Mouse (Mus musculus) cerebellum, postnatal 14 days (tissue): ENCODE measurements around the gene Rps10.
"Not testable (repeated sequence)": the region's sequence is repeated elsewhere in the genome, so short reads cannot be mapped to it uniquely, and the experiment has no call there.

Experiments
- DNase-seq, 2 experiments: peaks; one replicate each; pipeline ENCODE4 v3.0.0; 2021; ENCODE audit warnings: mixed read lengths in 2 of 2

The Rps10 gene

DNA sequence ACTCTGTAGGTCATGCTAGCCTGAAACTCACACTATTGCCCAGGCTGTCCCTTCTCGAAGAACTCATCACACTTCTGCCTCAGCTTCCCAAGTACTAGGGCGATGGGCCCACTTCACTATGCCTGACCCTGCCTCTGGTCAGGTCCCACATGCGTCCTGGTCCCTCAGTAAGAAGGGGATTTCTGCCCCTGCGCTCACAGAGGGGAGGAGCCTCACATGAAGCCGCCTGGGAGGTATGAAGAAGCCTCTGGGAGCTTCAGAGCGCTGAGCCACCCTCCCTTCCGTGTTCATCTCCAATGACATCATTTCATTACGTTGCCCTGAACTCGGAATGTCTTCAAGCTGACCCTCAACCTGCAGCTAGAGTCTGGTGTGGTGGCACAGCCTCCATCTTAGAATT, 7.3 kb upstream of the Rps10 start:
- no peak for DNase-seq

GRCm38 (mm10) chr17:27643101-27643500, 6.6 kb upstream of the Rps10 start:
- DNase-seq, result peak; percentile 75 to 87

- DNase-seq, result peak; percentile 96 to 98
Measured at GRCm38 (mm10) chr17:27642491-27643062, 6.1 kb upstream of the Rps10 start.

GRCm38 (mm10) chr17:27639851-27640250, 3.4 kb upstream of the Rps10 start:
- DNase-seq, result peak in 1 of 2 experiments; percentile 31

DNA sequence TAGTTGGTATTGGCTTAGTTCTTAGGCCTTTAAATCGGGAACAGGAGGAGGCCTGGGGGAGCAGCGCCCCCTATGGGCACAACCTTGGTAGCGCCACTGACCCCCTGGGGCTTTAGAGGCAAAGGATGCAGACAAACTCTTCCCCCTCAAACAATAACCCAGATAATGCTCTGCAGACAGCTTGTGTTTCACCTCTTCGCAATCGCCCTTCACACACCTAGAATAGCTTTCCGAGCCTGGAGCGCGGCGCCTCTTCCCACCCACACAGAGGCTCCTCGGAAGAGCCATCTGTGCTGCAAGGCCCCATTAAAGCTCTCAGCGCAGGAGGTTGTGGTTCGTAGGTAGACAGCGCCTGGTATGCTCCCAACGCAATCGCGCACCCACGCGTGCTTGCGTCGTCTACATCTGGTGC, 2.5 kb upstream of the Rps10 start:
- DNase-seq, result peak; percentile 62 to 70

GRCm38 (mm10) chr17:27637333-27637732, 864 bp upstream of the Rps10 start:
- peak; percentile 48 to 53 for DNase-seq

DNA sequence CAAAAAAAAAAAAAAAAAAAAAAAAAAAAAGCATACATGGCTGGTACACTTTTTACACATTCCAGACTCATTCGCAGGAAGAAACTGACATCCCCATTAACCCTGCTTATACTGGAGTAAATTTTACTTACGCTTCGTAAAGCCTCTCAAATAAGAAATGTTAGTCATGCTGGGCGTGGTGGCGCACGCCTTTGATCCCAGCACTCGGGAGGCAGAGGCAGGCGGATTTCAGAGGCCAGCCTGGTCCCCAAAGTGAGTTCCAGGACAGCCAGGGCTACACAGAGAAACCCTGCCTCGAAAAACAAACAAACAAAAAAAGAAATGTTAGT, 930 bp downstream of the Rps10 start:
- not testable (repeated sequence) for DNase-seq

DNA sequence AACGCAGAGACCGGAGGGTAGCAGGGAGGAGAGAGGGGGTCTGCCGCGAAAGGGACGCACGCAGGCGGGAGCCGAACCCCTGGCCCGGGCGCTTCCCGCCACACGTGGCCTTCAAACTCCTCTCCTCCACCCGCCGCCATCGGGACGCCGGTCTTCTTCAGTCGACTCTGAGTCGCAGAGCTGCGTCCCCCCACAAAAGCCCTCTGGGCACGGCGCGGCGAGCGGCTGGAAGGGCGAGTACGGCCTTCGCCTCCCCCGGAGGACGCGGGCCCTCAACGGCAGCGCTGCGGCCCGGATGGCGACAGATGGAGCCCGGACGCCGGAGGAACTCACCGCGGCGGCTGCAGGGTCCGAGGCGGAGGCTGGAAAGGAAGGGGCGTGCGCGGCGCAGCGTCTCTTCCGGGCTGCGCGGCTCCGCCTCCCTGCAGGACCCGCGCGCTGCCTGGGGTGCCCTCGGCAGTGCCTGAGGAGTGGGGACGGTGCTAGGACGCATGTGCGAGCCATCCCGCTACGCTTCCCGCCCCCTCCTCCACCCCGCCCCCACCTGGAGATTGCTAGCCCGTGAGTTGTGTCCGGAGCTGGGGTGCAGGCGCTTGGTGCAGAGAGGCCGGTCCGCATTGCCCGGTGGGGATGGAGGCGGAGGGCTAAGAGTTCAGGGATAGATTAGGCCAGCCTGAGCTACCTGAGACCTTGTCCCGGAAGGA, 1.4 kb downstream of the Rps10 start, which contains the start of gene RPS10-NUDT3:
Gene RPS10-NUDT3 (minus strand): TSS at position 352 of the 704 bp plus-strand sequence.
- DNase-seq, result peak; percentile 91 to 92

- DNase-seq, result peak; percentile 92 to 93
Measured at GRCm38 (mm10) chr17:27629249-27630020, 7.0 kb downstream of the Rps10 start.

DNA sequence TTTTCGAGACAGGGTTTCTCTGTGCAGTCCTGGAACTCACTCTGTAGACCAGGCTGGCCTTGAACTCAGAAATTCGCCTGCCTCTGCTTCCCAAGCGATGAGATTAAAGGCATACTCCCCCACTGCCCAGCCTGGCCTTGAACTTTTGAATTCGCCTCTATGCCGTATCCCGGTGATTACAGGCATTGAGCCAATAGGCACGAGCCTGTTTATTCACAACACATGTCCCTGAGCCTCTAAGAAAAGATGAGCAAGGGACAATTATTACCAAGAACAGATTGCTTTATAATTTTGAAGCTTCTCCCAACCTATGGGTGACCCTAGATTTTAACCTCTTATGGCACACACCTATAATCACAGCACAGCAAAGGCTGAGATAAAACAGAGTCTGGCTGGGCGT, 8.1 kb downstream of the Rps10 start:
- DNase-seq, result no peak

GRCm38 (mm10) chr17:27627451-27627850, 9.0 kb downstream of the Rps10 start:
- no peak for DNase-seq

DNA sequence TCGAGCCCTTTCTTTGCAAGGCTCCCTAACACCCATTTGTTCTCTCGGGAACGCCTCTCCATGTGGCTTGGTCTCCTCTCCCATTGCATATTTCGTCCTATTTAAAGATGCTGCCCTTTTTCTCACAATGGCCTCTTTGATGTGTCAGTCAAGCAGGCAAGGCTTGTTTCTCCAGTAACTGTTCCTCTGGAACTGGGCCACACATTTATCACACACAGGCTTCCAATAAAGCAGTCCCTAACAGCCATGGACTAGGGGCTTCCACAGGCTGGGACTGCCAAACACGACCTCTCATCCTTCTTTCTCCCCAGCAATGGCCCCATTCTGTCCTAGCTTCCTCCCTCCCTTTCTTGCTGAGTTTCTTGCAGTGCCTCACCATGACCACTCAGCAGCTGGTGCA, 9.8 kb downstream of the Rps10 start:
- no peak for DNase-seq

GRCm38 (mm10) chr17:27625455-27626251, 10.8 kb downstream of the Rps10 start:
- DNase-seq, result no peak

DNA sequence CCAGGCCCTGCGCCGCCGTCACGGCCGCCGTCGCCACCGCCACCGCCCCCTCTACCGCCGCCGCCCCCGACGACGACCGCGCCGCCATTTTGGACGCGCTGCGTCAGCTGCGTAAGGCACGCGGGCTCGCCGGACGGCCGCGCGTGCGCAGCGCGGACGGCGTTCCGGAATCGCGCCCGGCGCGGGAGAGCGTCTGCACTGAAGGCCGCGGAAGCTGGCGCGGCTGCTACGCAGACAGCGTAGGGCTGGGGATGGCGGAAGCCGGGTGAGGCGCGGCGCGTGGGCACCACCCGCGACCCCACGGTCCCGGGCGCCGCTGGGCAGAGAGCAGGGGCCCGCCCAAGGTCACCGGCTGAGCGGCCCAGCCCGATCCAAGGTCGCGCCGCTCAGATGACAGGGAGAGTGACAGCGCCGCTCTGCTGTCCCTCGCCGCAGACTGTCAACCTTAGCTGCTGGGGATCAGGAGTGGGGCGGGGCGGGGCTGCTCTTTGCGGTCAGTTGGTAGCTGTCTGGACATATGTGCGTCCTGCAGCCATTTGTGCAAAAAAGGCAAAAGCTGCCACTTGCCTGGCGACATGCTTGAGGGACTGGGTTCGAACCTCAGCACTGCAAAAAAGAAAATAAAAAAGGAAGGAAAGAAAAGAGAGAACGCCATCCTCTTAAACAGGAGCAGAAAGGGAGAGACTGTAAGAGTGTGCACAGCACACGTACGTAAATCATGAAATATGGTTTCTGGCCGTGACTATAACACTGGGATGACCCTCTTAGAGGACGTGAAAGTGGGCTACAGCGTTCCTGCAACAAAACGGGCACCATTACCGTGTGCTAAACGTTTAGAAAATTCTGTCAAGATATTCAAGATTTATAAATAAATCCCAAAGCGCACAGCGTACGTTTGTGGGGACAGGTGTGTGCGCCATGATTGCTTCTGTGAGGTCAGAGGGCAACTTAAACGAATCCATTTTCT, 12.8 kb downstream of the Rps10 start, which contains the start of gene Nudt3:
Gene Nudt3 (minus strand): TSS at position 136 of the 967 bp plus-strand sequence.
- DNase-seq, result peak; percentile 93 to 96

DNA sequence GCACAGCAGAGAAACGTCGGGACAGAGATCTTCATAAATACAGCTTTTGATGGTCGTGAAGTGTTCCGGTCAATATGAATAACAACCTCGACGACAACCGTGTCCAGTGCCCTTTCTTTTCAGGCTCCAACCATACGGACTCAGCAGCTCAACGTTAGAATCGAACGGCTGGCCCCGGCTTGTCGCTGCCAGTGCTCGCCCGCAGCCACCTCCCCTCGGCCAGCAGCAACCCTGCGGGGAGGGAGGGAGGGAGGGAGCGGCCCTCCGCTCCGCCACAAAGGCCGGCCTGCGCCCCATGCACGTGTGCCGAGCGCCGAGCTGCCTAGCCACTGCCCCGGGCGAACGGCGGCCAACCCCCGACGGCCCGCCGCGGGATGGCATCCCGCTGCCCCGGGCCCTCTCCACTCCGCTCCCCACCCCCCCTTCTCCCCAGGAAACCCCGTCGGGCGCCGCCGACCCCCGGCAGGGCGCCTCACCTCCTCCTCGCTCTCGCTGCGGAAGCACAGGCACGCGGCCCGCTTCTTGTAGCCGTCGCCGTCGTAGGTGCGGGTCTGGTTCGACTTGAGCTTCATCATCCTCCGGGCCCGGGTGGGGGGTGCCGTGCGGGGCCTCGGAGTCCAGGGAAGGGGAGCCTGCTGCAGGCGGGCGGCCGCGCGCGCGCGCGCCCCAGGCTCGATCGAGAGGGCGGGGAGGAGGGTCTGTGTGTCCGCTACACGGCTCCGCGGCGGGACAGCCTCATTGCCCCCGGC, 13.7 kb downstream of the Rps10 start:
- peak; percentile 76 to 79 for DNase-seq

GRCm38 (mm10) chr17:27621705-27622531, 14.6 kb downstream of the Rps10 start:
- DNase-seq, result peak in 1 of 2 experiments; percentile 48

DNA sequence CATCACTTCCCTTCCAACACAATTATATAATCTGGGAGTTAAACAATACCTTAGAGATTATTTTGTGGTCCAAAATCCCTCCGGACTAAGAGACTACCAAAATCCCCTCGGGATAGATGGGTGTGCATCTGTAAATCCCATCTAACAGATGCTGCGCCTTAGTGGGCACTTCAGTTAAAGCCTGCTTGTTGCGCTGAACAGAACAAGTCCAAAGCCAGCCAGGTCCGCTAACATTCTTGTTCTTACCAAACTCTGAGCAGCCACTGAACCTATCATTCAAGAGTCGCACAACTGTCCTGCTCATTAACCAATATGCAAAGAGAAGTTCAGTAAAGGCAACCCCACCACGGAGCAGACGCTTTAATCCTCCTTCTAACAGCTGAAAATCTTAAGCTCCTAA, 15.3 kb downstream of the Rps10 start:
- DNase-seq, result no peak

DNA sequence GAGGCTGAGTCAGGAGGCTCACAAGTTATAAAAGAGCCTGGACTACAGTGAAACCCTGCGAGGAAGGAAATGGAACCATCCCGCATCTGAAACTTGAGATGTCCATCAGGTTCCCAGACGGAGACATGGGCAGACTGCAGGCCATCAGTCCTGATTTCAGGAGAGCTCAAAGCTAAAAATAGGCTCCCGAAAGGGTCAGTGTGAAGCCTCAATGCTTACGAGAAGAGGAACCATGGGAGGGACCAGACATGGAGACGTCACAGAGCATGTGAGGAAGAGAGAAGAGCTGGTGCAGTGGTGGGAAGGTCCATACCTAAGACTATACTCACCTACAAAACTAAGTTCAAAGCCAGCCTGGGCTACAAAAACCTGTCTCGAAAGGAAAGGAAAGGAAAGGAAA, 21.1 kb downstream of the Rps10 start:
- DNase-seq, result no peak

DNA sequence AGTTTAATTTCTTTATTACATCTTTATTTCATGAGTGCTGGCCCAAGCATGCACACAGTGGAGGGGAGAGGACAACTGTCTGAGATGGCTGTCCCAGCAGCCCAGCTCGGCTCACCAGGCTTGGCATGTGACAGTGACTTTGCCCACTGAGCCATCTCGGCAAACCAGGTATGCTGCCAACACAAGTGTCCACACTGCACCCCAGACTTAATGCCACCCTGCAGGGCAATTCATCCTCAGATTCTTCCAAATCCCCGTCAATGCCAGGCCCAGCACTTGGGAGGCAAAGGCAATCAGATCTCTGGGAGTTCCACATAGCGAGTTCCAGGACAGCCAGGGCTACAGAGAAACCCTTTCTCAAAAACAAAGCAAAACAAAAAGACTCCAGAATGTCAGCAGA, 23.5 kb downstream of the Rps10 start:
- DNase-seq, result peak in 1 of 2 experiments; percentile 65

- DNase-seq, result no peak
Measured at GRCm38 (mm10) chr17:27611994-27612393, 24.5 kb downstream of the Rps10 start.
